Mouse (Mus musculus) WW6 (cell line): ENCODE data around the gene Fam71b.

ENCODE experiments used
- DNase-seq: peaks from one replicate; pipeline ENCODE4 v3.0.0-alpha.2; 2013; ENCODE audit warnings: low read depth, low spot score

Gene Fam71b

DNA sequence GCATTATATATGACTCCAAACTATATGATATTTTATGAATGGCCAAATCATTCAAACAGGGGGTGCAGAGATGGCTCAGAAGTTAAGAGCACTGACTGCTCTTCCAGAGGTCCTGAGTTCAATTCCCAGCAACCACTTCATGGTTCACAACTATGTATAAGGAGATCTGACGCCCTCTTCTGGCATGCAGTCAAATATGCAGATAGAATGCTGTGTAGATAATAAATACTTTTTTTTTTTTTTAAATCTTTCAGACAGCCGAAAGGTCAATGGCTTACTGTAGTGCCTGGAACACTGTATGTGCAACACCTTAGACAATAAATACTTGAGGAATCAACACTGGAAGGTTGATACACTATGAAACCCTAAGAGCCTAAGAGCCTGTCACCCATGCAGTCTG is 33.8 kb downstream of the Fam71b start:
- no peak for DNase-seq

DNA sequence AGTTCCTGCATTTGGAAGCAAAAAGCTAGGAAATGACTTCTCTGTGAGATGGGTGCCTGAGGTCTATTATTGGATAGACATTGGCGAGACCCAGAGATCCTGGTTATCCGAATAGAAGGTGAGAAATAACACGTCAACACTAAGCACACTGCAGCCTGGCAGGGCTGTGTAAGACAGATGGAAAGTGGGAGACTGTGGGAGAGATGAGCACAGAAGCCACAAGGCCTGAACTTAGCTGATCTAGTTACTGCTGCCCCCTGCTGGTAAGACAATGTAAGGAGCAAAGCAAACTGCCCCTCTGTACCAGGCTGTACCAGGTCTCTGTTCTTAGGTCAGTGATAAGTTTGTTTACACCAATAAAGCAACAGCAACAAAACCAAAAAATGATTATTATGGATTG is 34.8 kb downstream of the Fam71b start:
- peak; percentile 73 for DNase-seq

DNA sequence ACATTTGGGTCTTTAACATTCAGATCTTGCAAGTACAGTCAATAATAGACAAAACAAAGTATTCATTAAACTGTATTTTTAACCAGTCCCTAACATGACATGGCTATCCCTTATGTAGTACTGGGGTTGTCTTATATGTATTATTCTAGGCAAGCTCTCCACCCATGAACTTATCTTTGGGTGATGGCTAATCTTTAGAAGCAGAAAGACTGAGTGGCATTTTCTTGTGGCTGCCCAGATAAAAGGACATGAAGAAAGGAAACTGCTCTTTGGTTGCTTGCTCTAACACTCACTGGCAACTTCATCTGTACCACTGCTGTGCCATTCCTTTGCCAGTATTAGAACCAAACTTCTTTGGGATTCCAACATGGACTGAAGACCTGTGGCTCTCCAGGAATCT is 39.0 kb downstream of the Fam71b start:
- DNase-seq, result no peak

DNA sequence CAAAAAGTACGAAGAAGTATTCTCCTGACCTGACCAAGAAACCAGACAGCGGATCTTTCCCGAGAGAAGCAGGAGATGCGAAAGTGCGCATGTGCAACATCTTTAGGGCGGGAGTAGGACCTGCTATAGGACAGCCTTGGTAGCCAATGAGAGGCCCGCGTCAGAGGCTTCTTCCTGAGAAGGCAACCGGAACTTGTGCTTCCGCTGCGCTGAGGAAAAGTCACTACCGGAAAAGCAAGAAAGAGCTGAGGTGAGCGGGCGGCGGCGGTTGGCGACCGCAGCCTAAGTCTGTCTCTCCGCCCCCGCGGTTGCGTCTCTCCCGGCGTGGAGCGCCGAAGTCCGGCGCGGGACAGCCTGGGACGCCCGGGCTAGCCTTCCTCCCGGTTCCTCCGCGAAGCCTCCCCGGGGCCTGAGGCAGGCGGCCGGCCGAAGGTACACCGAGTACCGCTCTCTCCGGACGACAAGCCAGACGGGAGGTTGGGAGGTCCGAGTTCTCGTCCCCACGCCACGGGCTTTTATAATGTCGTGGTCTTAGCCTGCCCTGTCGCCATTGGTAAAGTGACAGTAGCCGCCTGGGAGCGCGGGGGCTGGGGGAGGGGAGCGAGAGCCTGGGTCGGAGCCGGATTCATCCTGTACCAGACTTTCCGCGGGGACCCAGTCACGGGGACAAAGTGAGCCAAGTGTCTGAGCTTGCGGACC is 40.5 kb downstream of the Fam71b start, which contains the start of gene Med7:
Gene Med7, plus strand, starts transcription at position 166 of the 699 bp plus-strand sequence.
- peak; percentile 95 for DNase-seq

DNA sequence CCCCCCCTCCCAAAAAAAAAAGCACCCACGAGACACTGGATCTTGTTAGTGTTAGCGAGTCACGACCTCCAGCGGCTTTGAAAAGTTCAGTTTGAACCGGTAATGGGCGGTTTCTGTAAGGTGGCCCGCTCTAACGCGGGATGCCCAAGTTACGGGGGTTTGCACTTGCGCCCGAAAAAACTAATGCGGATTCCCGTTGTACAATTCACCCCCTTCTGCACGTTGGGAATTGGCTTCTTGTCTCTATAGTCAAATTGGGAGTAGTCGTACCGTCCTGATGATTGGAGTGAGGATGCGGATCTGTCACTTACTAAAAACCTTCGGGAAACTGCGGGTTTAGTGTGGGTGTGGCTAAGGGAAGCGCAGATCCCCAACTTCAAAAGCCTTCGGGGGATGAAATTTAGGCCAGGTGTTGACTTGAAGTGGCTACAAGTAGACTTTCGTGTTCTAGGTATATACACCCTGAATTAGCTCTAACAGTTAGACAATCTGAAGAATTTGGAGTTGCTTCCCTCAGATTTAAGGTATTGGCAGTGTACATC is 41.2 kb downstream of the Fam71b start:
- DNase-seq, result peak; percentile 33

DNA sequence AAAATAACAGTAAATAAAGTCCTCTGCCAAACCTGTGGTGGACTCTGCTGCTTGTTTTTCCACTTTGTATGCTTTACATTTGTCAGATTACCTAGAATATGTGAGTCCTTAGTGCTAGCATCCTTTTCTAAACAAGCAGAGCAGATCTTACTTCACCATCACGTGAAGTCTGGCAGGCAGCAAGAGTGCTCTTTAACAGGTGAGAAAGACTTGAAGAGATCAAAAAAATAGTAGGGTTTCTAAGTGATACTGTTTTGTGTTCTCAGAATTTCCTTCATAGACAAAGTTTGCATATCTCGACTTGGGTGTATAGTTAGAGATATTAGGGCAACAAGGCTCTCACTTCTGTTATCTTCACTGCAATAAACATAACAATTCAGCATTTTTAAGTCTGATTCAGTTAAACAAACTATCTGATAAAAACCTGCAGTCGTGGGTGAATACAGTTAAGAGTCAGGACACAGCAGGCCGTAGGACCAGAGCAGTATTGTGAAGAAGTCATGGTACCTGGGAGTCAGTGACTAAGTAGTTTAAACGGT is 42.7 kb downstream of the Fam71b start:
- DNase-seq, result no peak

DNA sequence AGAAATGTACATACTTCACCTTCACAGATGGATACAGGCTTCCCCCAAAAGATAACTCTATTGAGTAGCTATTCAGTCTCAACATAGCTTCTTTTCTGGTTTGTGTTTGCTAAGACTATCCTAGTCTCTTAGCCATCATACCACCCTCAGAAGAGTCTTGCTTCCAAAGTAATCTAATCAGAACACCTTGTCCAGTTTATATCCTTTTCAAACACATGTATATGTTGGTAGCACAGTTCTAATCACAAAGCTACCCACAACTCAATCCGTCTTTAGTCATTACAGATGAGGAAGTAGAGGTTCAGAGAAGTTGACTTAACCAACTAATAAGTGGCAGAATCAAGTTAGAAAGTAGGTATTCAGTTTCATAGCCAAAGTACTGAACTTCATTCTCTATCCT is 45.4 kb downstream of the Fam71b start:
- no peak for DNase-seq

DNA sequence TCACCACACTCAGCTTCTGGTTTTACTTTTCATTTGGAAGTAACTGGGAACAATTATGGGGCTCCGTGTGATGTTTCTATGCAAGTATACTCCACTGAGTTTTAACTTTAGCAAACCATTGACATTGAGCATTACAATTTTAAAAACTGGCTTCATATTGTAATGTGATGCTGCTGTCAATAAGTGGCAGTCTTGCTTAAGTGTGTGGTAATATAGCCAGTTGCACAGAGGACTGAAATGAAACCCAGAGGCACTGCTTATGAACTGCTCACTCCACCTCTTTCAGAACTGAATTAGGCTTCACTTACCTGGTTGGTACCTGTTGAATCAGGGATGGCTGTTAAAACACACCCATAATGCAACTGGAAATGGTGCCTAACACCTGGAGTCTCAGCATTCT is 46.8 kb downstream of the Fam71b start:
- no peak for DNase-seq

DNA sequence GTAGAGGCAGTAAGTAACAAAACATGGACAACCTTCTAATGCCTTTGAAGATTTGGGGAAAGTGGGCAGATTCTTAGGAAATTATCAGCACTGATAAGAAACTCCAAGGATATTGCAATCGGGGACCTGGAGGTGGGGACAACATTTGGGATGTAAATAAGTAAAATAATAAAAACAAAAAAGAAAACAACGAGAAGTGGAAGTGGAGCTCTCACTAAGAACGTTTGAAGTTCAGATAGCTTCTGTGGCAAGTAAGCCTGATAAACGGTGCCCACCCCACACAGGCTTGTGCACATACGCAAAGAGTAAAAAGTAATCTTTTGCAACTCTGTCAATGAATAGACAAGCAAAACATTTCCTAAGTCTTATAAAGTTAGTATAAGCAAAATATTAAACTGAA is 47.6 kb downstream of the Fam71b start:
- DNase-seq, result no peak

DNA sequence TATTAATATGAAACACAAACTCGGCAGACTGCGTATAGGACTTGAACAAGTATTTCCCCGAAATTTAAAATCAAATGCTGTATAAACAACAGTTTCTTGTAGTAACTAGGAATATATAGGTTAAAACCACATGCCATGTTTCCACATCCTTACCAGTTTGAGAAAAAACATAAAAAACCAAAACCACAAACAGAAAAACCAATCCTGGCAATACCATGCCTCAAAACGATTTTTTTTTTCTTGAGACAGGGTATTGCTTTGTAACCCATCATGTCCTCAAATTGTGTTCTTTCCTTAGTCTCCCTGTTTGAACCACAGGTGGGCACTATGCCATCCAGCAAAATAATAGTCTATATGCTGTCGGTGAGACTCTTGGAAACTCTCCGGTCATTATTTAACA is 49.8 kb downstream of the Fam71b start:
- DNase-seq, result no peak

DNA sequence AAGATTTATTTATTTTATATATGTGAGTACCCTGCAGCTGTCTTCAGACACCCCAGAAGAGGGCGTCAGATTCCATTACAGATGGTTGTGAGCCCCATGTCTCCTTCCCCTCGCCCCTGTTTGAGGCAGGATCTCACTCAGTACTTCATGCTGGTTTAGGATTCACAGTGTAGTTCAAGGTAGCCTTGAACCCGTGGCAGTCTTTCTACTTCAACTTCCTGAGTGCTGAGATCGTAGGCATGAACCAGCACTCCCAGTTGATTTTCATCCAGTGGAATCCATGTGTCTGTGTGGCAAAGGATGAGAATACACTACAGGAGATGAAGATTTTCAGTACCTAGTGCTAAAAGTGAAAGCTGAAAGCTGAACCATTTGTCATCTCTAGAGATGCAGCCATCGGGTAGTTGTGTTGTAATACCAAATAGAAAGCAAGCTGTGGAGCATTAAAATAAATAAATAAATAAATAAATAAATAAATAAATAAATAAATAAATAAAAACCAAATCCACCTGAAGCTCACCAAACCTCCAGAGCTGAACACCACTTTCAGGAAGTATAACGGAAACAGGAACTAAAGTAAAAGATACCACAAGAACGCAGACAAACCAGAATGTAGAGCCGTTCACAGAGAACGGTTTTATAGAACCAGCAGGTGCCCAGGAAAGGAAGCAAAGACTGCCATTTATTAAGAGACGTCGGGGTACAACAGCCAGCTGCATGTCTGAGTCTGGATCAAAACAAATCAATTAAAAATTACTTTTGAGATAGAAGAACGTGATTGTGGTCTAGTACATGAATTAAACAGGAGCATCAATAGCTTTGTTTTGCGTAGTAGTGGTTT is 51.5 kb downstream of the Fam71b start:
- DNase-seq, result no peak

DNA sequence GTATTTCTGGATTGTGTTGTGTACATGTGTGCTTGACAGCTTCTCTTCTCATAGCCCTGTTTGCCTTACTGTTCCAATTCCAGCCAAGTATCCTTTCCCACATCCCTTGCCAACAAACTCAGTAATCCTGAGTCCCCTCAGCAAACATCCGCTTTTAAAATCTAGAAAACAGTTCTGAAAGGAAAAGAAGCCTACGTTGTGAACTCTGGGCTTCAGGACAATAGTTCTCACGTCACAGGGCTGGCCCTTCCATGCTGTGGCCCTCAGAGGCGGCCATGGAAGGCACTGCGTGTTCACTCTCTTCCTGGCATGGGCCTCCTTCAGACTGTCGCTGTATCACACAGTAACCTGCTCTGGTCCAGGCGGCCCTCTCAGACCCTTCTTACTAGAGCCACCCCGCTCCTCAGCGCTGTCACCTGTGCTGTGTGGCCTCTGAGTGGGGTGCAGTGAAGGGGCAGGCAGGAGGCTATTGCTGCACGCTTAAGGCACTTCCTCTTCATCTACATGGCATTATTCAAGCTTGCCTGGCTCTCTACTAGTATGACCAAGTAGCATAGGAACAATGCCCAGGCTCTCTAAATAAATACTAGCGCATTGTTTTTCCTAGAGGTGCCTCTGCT is 53.2 kb downstream of the Fam71b start:
- DNase-seq, result no peak

DNA sequence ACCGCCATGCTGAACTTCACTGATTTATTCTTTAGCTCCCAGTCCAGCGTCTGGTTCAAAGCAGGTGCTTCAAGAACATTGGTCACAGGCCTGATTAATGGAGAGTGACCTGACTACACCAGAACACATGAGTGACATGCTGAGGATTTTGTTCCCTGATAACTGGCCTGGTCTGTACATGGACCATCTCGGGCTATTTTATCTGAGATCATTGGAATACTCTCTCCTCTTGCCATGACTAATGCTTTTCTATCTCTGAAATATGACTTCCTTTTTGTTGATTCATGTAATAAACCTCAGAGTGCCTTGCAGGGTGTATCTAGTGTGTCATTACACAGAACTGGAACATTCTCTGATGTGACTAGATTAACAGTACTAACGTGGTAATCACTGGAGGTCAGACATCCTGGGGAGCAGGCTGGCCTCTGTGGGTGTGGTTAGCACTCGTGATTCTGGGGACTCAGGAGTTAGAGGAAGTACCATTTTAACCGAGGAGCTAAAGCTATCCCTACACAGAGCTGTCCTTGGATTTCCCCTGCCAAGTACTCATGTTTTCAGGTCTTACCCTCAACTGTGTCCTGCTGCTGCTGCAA is 58.2 kb downstream of the Fam71b start, which contains the start of gene Havcr2:
Gene Havcr2, plus strand, starts transcription at position 483 of the 593 bp plus-strand sequence.
- no peak for DNase-seq
